Mouse (Mus musculus) heart, adult 2 months (tissue): Measurements from ENCODE around the gene A2ml1.

Experiments used
- CTCF ChIP-seq: fragments of 200-600 bp; IDR thresholded peaks from 2 replicates; pipeline ENCODE4 v1.8.1; 2022; ENCODE audit warnings: antibody characterized with exemption, mild to moderate bottlenecking, moderate library complexity
- EP300 ChIP-seq: fragments of 200-500 bp; IDR thresholded peaks from 2 replicates; pipeline ENCODE4 v1.6.1; 2011; ENCODE audit warnings: low read depth, low read length, control low read depth; ENCODE audit not compliant: insufficient read depth
- POLR2A ChIP-seq: fragments of 200-500 bp; IDR thresholded peaks from 2 replicates; pipeline ENCODE4 v1.6.1; 2011; ENCODE audit warnings: mild to moderate bottlenecking, low read depth, low read length, control low read depth; ENCODE audit not compliant: insufficient read depth

GRCm38 (mm10) chr6:128523360-128523759, 58.0 kb downstream of the A2ml1 start:
- no peak for TF ChIP-seq CTCF
- no peak for TF ChIP-seq EP300
- TF ChIP-seq POLR2A, result no peak
